Mouse (Mus musculus) ovary, postnatal 36 days (tissue): Measurements from ENCODE around the gene Opcml.
A peak's percentile ranks its signal among the peaks of the same experiment; 100 is the strongest.

Experiments used
- DNase-seq: peaks from one replicate; pipeline ENCODE4 v3.0.0; 2022; ENCODE audit warnings: low spot score, mixed read lengths

Opcml gene

GRCm38 (mm10) chr9:28328434-28328833, 537.9 kb downstream of the Opcml start:
- no peak for DNase-seq

- no peak for DNase-seq
These were observed 538.9 kb downstream of the Opcml start for GRCm38 (mm10) chr9:28329477-28329876.

- DNase-seq, result no peak
These were observed 546.1 kb downstream of the Opcml start for GRCm38 (mm10) chr9:28336511-28337208.

GRCm38 (mm10) chr9:28337837-28338236, 547.3 kb downstream of the Opcml start:
- no peak for DNase-seq

GRCm38 (mm10) chr9:28354978-28355377, 564.4 kb downstream of the Opcml start:
- DNase-seq, result no peak

GRCm38 (mm10) chr9:28357946-28358345, 567.4 kb downstream of the Opcml start:
- DNase-seq, result no peak

GRCm38 (mm10) chr9:28360691-28361090, 570.1 kb downstream of the Opcml start:
- no peak for DNase-seq

GRCm38 (mm10) chr9:28364473-28365159, 574.0 kb downstream of the Opcml start:
- DNase-seq, result no peak

GRCm38 (mm10) chr9:28365160-28365473, 574.5 kb downstream of the Opcml start:
- no peak for DNase-seq

- no peak for DNase-seq
These were observed 596.1 kb downstream of the Opcml start for GRCm38 (mm10) chr9:28386527-28387175.

GRCm38 (mm10) chr9:28395222-28395621, 604.6 kb downstream of the Opcml start:
- DNase-seq, result no peak

- no peak for DNase-seq
These were observed 605.1 kb downstream of the Opcml start for GRCm38 (mm10) chr9:28395638-28396037.

- DNase-seq, result peak; percentile 33
These were observed 612.4 kb downstream of the Opcml start for GRCm38 (mm10) chr9:28402770-28403650.

- peak; percentile 21 for DNase-seq
These were observed 613.4 kb downstream of the Opcml start for GRCm38 (mm10) chr9:28403831-28404562.

GRCm38 (mm10) chr9:28404616-28405015, 614.0 kb downstream of the Opcml start:
- no peak for DNase-seq

- no peak for DNase-seq
These were observed 615.2 kb downstream of the Opcml start for GRCm38 (mm10) chr9:28405816-28406215.

- DNase-seq, result no peak
These were observed 630.2 kb downstream of the Opcml start for GRCm38 (mm10) chr9:28420808-28421207.

GRCm38 (mm10) chr9:28423407-28423806, 632.8 kb downstream of the Opcml start:
- DNase-seq, result no peak

GRCm38 (mm10) chr9:28432159-28432558, 641.6 kb downstream of the Opcml start:
- no peak for DNase-seq

- DNase-seq, result no peak
These were observed 648.2 kb downstream of the Opcml start for GRCm38 (mm10) chr9:28438752-28439151.

GRCm38 (mm10) chr9:28439433-28440191, 649.0 kb downstream of the Opcml start:
- no peak for DNase-seq
